Mouse (Mus musculus) common myeloid progenitor, adult 5-6 weeks (primary cell): ENCODE measurements around the gene 2310079G19Rik. TPM values are rescaled to one million over a fixed set of nuclear protein-coding genes. Genes with fewer than 3 reads are reported as not detected.

Source experiments
- total RNA-seq: library from RNA; stranded (forward); fragments of 200-1000, 187-1606 nt; gene quantifications from 2 replicates; pipeline ENCODE4 v1.2.3, GENCODE M21; 2017

Gene 2310079G19Rik
- total RNA-seq, 1 experiment from 2014 or later = not detected

Other genes with a start within 250 kb of the 2310079G19Rik start
- not detected in 2 replicates for gene Cldn17, start 120.7 kb downstream of the 2310079G19Rik start, total RNA-seq
- not detected in 2 replicates for gene Cldn8, start 64.5 kb downstream of the 2310079G19Rik start, total RNA-seq
- gene Krtap24-1, start 15.4 kb downstream of the 2310079G19Rik start, total RNA-seq = not detected in 2 replicates
- gene Krtap26-1, start 20.1 kb upstream of the 2310079G19Rik start, total RNA-seq = not detected in 2 replicates
- not detected in 2 replicates for gene Krtap27-1, start 44.0 kb upstream of the 2310079G19Rik start, total RNA-seq
- gene 2310061N02Rik, start 80.3 kb upstream of the 2310079G19Rik start, total RNA-seq = not detected in 2 replicates
- gene Krtap13-1, start 101.2 kb upstream of the 2310079G19Rik start, total RNA-seq = not detected in 2 replicates
- not detected in 2 replicates for gene Krtap13, start 124.0 kb upstream of the 2310079G19Rik start, total RNA-seq
- gene 2310034C09Rik, start 131.2 kb upstream of the 2310079G19Rik start, total RNA-seq = not detected in 2 replicates
- gene 2310057N15Rik, start 146.5 kb upstream of the 2310079G19Rik start, total RNA-seq = not detected in 2 replicates
- gene Gm5965, start 150.2 kb upstream of the 2310079G19Rik start, total RNA-seq = not detected in 2 replicates
- gene Gm20741, start 184.6 kb upstream of the 2310079G19Rik start, total RNA-seq = not detected in 2 replicates
- gene Krtap15, start 192.5 kb upstream of the 2310079G19Rik start, total RNA-seq = not detected in 2 replicates
- not detected in 2 replicates for gene Krtap14, start 198.5 kb upstream of the 2310079G19Rik start, total RNA-seq
- not detected in 2 replicates for gene Krtap19-1, start 241.7 kb upstream of the 2310079G19Rik start, total RNA-seq
- not detected in 2 replicates for gene Krtap19-2, start 246.6 kb upstream of the 2310079G19Rik start, total RNA-seq